Mouse (Mus musculus) hindbrain, embryonic 11.5 days (tissue): ENCODE measurements at regions not wholly inside any gene's neighbourhood (a gene's known extent, or its start where the extent isn't known, plus 50 kb on each side); places are given as distances from the start of the nearest gene placed in this dataset.

ENCODE experiments used
- ATAC-seq: fragments of 200-750 bp; cut with Nextera tagmentation; 2 replicates; pipeline ENCODE4 v1.8.0; 2017; ENCODE audit warnings: mild to moderate bottlenecking, moderate TSS enrichment, moderate library complexity; ENCODE audit not compliant: low FRiP score
- DNase-seq: peaks from one replicate; pipeline ENCODE4 v3.0.0-alpha.2; 2015; ENCODE audit warnings: low spot score
- H3K27ac ChIP-seq: fragments of 300-500 bp; sonication (generic); 2 replicates; pipeline ENCODE4 v1.5.1; 2014; ENCODE audit warnings: mild to moderate bottlenecking, low read depth, low read length
- H3K27me3 ChIP-seq: fragments of 300-500 bp; sonication (generic); 2 replicates; pipeline ENCODE4 v1.6.1; 2014; ENCODE audit warnings: mild to moderate bottlenecking, low read length, moderate library complexity, mixed read lengths; ENCODE audit not compliant: control insufficient read depth, insufficient read depth
- H3K36me3 ChIP-seq: fragments of 300-500 bp; sonication (generic); 2 replicates; pipeline ENCODE4 v1.6.1; 2014; ENCODE audit warnings: mild to moderate bottlenecking, low read length, moderate library complexity, mixed read lengths; ENCODE audit not compliant: control insufficient read depth, insufficient read depth
- H3K4me1 ChIP-seq: fragments of 300-500 bp; sonication (generic); replicated peaks from 2 replicates; pipeline ENCODE4 v1.6.1; 2014; ENCODE audit warnings: low read length, mixed read lengths; ENCODE audit not compliant: control insufficient read depth, insufficient read depth
- H3K4me2 ChIP-seq: fragments of 300-500 bp; sonication (generic); replicated peaks from 2 replicates; pipeline ENCODE4 v1.6.1; 2014; ENCODE audit warnings: mild to moderate bottlenecking, low read depth, low read length
- H3K4me3 ChIP-seq: fragments of 300-500 bp; sonication (generic); 2 replicates; pipeline ENCODE4 v1.5.1; 2014; ENCODE audit warnings: low read depth, low read length
- H3K9ac ChIP-seq: fragments of 300-500 bp; sonication (generic); 2 replicates; pipeline ENCODE4 v1.6.1; 2014; ENCODE audit warnings: low read depth, low read length
- H3K9me3 ChIP-seq: fragments of 300-500 bp; sonication (generic); 2 replicates; pipeline ENCODE4 v1.6.1; 2016; ENCODE audit warnings: low read length; ENCODE audit not compliant: control insufficient read depth
- WGBS: fragments of 180-500 bp; shearing (Covaris S2); extraction: QIAGEN DNeasy Blood & Tissue Kit; methylation state at CpG from one replicate; pipeline ENCODE4 v1.1.7; 2014; 5-methylcytosine and 5-hydroxymethylcytosine counted together

- Histone ChIP-seq H3K27ac (no peak overlapping the region), H3K4me2 (no peak overlapping the region), H3K4me1 (no peaks in the 10 kb centered on the region), H3K4me3 (no peak overlapping the region), H3K27me3 (no peaks in the 10 kb centered on the region), H3K9ac (no peak overlapping the region), H3K9me3 (no peaks in the 10 kb centered on the region), H3K36me3 (no peaks in the 10 kb centered on the region)
- ATAC-seq (no peak), DNase-seq (peak; percentile 7)
- WGBS = 65% methylated on average over 6 of the region's 6 CpGs
Observed at GRCm38 (mm10) chr4:50036079-50036478, 190.5 kb upstream of the Grin3a start.

- 68% methylated on average over 6 of the region's 6 CpGs for WGBS
- H3K27me3 ChIP-seq = no peaks in the 10 kb centered on the region
- H3K4me3 ChIP-seq = no peak overlapping the region
- DNase-seq = no peak
- H3K9me3 ChIP-seq = no peaks in the 10 kb centered on the region
- H3K9ac ChIP-seq = no peak overlapping the region
- H3K27ac ChIP-seq = no peak overlapping the region
- H3K4me1 ChIP-seq = no peaks in the 10 kb centered on the region
- H3K36me3 ChIP-seq = no peaks in the 10 kb centered on the region
- ATAC-seq = no peak
- no peak overlapping the region for H3K4me2 ChIP-seq
Observed at GRCm38 (mm10) chr4:50025356-50025755, 179.8 kb upstream of the Grin3a start.
